Mouse (Mus musculus) NIH3T3 (cell line): ENCODE measurements around the gene Vmn1r81.

ENCODE experiments used
- DNase-seq: peaks from one replicate; pipeline ENCODE4 v3.0.0-alpha.2; 2012; ENCODE audit warnings: low read depth

The Vmn1r81 gene

GRCm38 (mm10) chr7:12268169-12268568 lies at the start of gene Vmn1r81:
Vmn1r81 (minus strand) TSS chr7:12268269.
- no peak for DNase-seq

GRCm38 (mm10) chr7:12300130-12300529 lies 32.1 kb upstream of the Vmn1r81 start, which contains the start of gene Vmn1r82:
Vmn1r82 (plus strand) TSS chr7:12300430.
- DNase-seq: no peak

GRCm38 (mm10) chr7:12204141-12204540 lies 63.9 kb downstream of the Vmn1r81 start:
- DNase-seq: no peak
